Mouse (Mus musculus) midbrain, embryonic 10.5 days (tissue): Measurements from ENCODE around the gene Cdk5rap1. TPM values are rescaled to one million over a fixed set of nuclear protein-coding genes. Genes with fewer than 3 reads are reported as not detected.

Experiments used
- polyA plus RNA-seq: library from polyadenylated mRNA; unstranded; fragments of >200 nt; fragmentation: Nextera tagmentation; extraction: Ambion mirVana; gene quantifications from 2 replicates; pipeline ENCODE4 v1.2.1, GENCODE M21; 2016

The Cdk5rap1 gene
- polyA plus RNA-seq, 1 experiment from 2014 or later: 15.9 TPM

Other genes starting within 250 kb of the Cdk5rap1 start
- gene Bpifa3, start 242.7 kb downstream of the Cdk5rap1 start, polyA plus RNA-seq: not detected in 2 replicates
- not detected in 2 replicates for gene Bpifa1, start 230.1 kb downstream of the Cdk5rap1 start, polyA plus RNA-seq
- gene Bpifa5, start 210.4 kb downstream of the Cdk5rap1 start, polyA plus RNA-seq: not detected in 2 replicates
- gene Bpifb1, start 182.2 kb downstream of the Cdk5rap1 start, polyA plus RNA-seq: not detected in 2 replicates
- gene Bpifb5, start 149.3 kb downstream of the Cdk5rap1 start, polyA plus RNA-seq: 0.19 and 0.25 TPM in 2 replicates
- gene Bpifb9a, start 115.2 kb downstream of the Cdk5rap1 start, polyA plus RNA-seq: not detected in 2 replicates
- gene Bpifb9b, start 65.8 kb downstream of the Cdk5rap1 start, polyA plus RNA-seq: not detected in 2 replicates
- gene Snta1, start 35.1 kb upstream of the Cdk5rap1 start, polyA plus RNA-seq: 3.0 and 5.1 TPM in 2 replicates
- gene Cbfa2t2, start 63.5 kb upstream of the Cdk5rap1 start, polyA plus RNA-seq: 67.4 and 88.4 TPM in 2 replicates
- 4.4 and 5.1 TPM in 2 replicates for gene 1700003F12Rik, start 174.1 kb upstream of the Cdk5rap1 start, polyA plus RNA-seq
- gene Actl10, start 178.8 kb upstream of the Cdk5rap1 start, polyA plus RNA-seq: 0.81 and 0.98 TPM in 2 replicates
- gene Necab3, start 185.9 kb upstream of the Cdk5rap1 start, polyA plus RNA-seq: 5.2 and 7.6 TPM in 2 replicates
- gene E2f1, start 196.9 kb upstream of the Cdk5rap1 start, polyA plus RNA-seq: 34.9 and 35.5 TPM in 2 replicates
- 13.2 and 13.9 TPM in 2 replicates for gene Pxmp4, start 230.7 kb upstream of the Cdk5rap1 start, polyA plus RNA-seq
- 0.92 and 1.1 TPM in 2 replicates for gene Zfp341, start 240.3 kb upstream of the Cdk5rap1 start, polyA plus RNA-seq
- gene 4930519P11Rik, start 240.4 kb upstream of the Cdk5rap1 start, polyA plus RNA-seq: 0.30 TPM in 1 of 2 replicates, not detected in the other